Mouse (Mus musculus) thymus, adult 2 months (tissue): ENCODE results near the gene Limd2. TPM values are rescaled to one million over a fixed set of nuclear protein-coding genes. Genes with fewer than 3 reads are reported as not detected.
A peak's percentile ranks its signal among the peaks of the same experiment; 100 is the strongest.

Experiments
- DNase-seq: peaks from one replicate; pipeline ENCODE4 v3.0.0; 2021
- H3K27ac ChIP-seq: fragments of 200-500 bp; 2 replicates; pipeline ENCODE4 v1.5.1; 2012; ENCODE audit warnings: low read length, control low read depth; ENCODE audit not compliant: control insufficient read depth, insufficient read depth
- H3K27me3 ChIP-seq: fragments of 200-500 bp; 2 replicates; pipeline ENCODE4 v1.6.1; 2012; ENCODE audit warnings: mild to moderate bottlenecking, low read length, moderate library complexity, mixed read lengths; ENCODE audit not compliant: control insufficient read depth, insufficient read depth
- H3K36me3 ChIP-seq: fragments of 200-500 bp; 2 replicates; pipeline ENCODE4 v1.6.1; 2012; ENCODE audit warnings: mild to moderate bottlenecking, low read length, moderate library complexity; ENCODE audit not compliant: control insufficient read depth, insufficient read depth
- H3K4me1 ChIP-seq: fragments of 200-500 bp; replicated peaks from 2 replicates; pipeline ENCODE4 v1.6.1; 2012; ENCODE audit warnings: low read length; ENCODE audit not compliant: control insufficient read depth, insufficient read depth
- H3K4me3 ChIP-seq: fragments of 200-500 bp; 2 replicates; pipeline ENCODE4 v1.5.1; 2012; ENCODE audit warnings: mild to moderate bottlenecking, low read length, control low read depth, moderate library complexity; ENCODE audit not compliant: control insufficient read depth, insufficient read depth
- CTCF ChIP-seq: fragments of 200-500 bp; IDR thresholded peaks from 2 replicates; pipeline ENCODE4 v1.5.1; 2012; ENCODE audit warnings: mild to moderate bottlenecking, control low read depth, low read length, moderate library complexity, borderline replicate concordance; ENCODE audit not compliant: control insufficient read depth, poor library complexity, insufficient read depth; ENCODE audit errors: extremely low read depth
- POLR2A ChIP-seq: fragments of 200-500 bp; IDR thresholded peaks from 2 replicates; pipeline ENCODE4 v1.6.1; 2012; ENCODE audit warnings: mild to moderate bottlenecking, low read length, control low read depth, moderate library complexity; ENCODE audit not compliant: control insufficient read depth, poor library complexity, insufficient read depth; ENCODE audit errors: extremely low read depth
- WGBS: fragments of 180-500 bp; shearing (Covaris S2); methylation state at CpG from one replicate; pipeline ENCODE4 v1.1.7; 2018; 5-methylcytosine and 5-hydroxymethylcytosine counted together
- polyA plus RNA-seq: library from polyadenylated mRNA; depleted of rRNA; stranded (reverse); fragments of >200 nt; gene quantifications from 2 replicates; pipeline ENCODE4 v1.2.3, GENCODE M21; 2012

Limd2 gene
- polyA plus RNA-seq, 1 experiment: 594 TPM

DNA sequence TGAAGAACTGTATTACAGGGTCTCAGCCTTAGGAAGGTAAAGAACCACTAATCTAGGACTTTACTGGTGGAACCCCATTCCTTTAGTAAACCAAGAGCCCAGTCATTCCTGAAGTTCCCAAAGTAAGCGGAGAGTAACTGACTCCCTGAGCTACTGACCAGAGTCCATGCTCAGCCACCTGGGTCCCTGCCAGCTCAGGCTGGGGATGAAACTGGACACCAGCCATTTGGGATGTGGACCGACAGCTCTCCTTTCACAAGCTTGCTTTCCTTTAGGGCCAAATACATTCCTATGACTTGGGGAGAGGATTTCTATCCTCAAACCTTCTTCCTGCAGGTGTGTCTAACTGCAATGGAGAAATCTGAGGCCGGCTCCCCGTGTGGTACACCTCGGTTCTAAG is 13.7 kb upstream of the Limd2 start:
- Histone ChIP-seq H3K27me3 (no peaks in the 10 kb centered on the region), H3K4me3 (no peak overlapping the region), H3K36me3 (no peaks in the 10 kb centered on the region), H3K27ac (no peak overlapping the region), H3K4me1 (peaks cover 3% of the 10 kb centered on the region)
- WGBS: 93% methylated on average over 5 of the region's 5 CpGs
- TF ChIP-seq POLR2A (no peak), CTCF (no peak)
- no peak for DNase-seq

DNA sequence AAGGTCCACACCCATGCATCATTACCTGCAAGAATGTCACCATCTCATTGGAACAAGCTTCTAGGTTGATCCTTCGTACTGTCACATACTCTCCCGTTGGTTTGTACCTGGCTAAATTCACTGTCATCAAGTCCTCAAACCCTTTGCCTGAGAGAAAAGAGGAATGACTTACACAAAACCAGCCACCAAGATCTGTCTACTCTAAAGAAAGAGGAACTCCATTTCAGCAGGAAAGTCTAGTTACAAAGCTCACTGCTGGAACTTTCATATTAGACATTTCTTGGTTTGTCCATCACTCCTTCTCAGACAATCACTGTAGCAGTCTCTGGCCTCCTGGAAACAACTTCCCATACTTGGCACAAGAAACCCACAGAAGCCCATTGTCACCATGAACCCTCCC is 12.6 kb upstream of the Limd2 start:
- no peak for DNase-seq
- H3K27me3 ChIP-seq: no peaks in the 10 kb centered on the region
- peaks cover 5% of the 10 kb centered on the region for H3K4me1 ChIP-seq
- no peak overlapping the region for H3K27ac ChIP-seq
- no peak overlapping the region for H3K4me3 ChIP-seq
- WGBS: 82% methylated on average over 2 of the region's 2 CpGs
- H3K36me3 ChIP-seq: no peaks in the 10 kb centered on the region
- no peak for TF ChIP-seq CTCF
- no peak for TF ChIP-seq POLR2A

DNA sequence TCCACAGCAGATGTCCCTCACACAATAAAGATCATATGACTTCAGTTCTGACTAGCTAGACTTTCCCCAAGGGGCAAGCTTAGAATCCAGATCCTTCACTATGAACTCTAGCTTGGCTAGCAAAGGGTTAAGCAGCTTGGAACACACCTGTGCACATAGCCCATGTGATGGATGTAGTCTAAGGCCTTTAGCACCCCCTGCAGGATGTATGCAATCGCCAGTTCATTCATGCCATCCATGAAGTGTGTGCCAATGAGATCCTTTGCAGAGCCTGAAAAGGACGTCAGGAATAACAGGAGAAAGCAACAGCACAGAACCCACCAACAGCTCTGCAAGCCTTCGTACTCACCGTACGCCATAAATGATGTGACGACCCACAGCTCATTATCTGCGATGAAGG is 10.1 kb upstream of the Limd2 start:
- DNase-seq: peak; percentile 82
- Histone ChIP-seq H3K4me1 (peaks cover 20% of the 10 kb centered on the region), H3K4me3 (no peak overlapping the region), H3K36me3 (no peaks in the 10 kb centered on the region), H3K27ac (no peak overlapping the region), H3K27me3 (no peaks in the 10 kb centered on the region)
- TF ChIP-seq CTCF: no peak
- 85% methylated on average over 7 of the region's 7 CpGs for WGBS

DNA sequence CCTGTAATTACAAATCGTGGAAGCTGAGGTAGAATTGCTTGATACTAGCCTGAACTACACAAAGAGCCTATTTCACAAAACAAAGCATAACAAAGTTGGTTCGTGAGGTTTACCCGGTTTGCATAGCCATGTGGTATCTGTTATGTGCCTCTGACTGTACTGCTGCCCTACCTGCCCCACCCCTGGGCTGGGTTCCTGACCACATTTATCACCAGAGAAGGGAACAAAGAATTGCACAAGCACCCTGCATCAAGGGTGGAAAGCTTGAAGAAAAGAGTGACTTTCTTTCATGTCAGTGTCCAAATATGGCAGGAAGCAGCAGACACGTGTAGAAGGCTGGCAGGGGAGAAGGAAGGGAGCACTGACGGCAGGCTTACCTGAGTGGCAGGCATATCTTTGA is 6.8 kb upstream of the Limd2 start:
- Histone ChIP-seq H3K4me1 (peaks cover 31% of the 10 kb centered on the region), H3K36me3 (no peaks in the 10 kb centered on the region), H3K27me3 (no peaks in the 10 kb centered on the region), H3K4me3 (no peak overlapping the region), H3K27ac (peak overlapping the region; percentile 92)
- DNase-seq: peak; percentile 72
- TF ChIP-seq POLR2A (no peak), CTCF (no peak)
- WGBS: 10% methylated on average over 5 of the region's 5 CpGs

DNA sequence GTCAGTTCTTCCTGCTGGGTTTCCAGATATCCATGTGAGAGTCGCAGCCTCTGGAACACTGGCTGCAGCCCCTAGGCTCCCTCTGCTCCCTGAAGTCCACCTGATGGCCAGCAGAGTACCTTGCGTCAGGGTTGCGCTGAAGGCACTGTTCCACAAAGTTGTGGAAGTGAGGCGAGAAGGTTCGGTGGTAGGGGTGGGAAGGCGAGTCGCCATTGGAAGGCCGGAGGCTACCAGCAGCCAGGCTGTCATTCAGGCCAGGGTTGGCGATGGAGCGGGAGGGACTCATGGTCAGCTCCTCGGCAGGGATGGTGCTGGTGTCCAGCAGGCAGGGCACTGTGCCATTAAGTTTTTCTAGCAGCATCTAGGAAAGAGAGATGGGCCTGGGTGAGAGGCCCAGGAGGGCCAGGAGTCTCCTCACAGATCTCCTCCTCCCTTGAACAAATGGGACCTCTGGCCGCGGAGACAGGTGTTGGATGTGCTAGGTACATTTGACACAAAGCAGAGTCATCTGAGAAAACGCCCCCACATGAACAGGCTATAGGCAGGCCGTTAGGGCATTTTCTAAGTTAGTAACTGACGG is 4.0 kb upstream of the Limd2 start:
- no peak overlapping the region for H3K27ac ChIP-seq
- no peak for DNase-seq
- H3K36me3 ChIP-seq: no peaks in the 10 kb centered on the region
- TF ChIP-seq CTCF (no peak), POLR2A (no peak)
- peaks cover 46% of the 10 kb centered on the region for H3K4me1 ChIP-seq
- no peak overlapping the region for H3K4me3 ChIP-seq
- WGBS: 95% methylated on average over 16 of the region's 16 CpGs
- H3K27me3 ChIP-seq: no peaks in the 10 kb centered on the region

DNA sequence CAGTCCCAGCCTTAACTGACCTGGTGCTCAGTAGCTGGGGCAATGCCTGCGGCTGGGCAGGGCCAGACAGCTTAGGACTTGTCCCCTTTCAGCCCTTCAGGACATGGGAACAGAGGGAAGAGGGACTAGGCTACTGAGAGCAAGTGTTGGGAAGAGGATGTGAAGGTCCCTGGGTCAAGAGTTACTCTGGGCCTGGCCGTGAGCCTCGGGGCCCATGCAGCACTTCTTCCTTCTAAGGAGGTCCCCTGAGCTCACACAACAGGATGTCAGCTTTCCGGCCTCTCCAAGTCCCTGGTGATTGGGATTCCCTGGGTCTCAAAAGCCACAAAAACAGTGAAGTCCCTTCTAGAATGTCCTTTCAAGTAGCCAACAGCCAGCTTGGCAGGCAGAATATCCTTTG is 2.9 kb upstream of the Limd2 start:
- TF ChIP-seq CTCF: no peak
- TF ChIP-seq POLR2A: no peak
- peaks cover 5% of the 10 kb centered on the region for H3K36me3 ChIP-seq
- WGBS: 97% methylated on average over 4 of the region's 4 CpGs

DNA sequence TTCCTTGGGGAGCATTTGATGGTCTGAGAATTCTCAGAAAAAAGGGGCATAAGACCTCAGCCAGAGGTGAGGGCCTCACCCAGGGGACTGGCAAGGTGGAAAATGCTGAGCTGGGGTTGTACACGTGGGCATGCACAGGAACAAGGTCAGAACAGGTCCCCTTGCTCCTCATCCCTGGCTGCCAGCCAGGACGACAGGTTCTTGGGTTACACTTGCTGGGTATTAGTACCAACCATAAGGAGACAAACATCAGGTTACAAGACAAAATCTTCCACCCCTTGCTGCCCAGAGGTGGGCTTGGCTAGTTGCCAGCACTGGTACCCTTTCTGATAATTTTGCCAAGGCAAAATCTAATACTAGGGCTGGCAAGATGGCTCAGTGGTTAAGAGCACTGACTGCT is 1.6 kb upstream of the Limd2 start:
- Histone ChIP-seq H3K36me3 (peaks cover 16% of the 10 kb centered on the region), H3K27me3 (no peaks in the 10 kb centered on the region), H3K4me1 (peaks cover 47% of the 10 kb centered on the region), H3K4me3 (no peak overlapping the region), H3K27ac (peak overlapping the region; percentile 98; the same call in 1 of the 2 replicates)
- TF ChIP-seq POLR2A (no peak), CTCF (no peak)
- WGBS: 82% methylated on average over 2 of the region's 2 CpGs
- DNase-seq: no peak

More for the DNA sequence above, 2.9 kb upstream of the Limd2 start:
- Histone ChIP-seq H3K4me1 (peaks cover 46% of the 10 kb centered on the region), H3K27ac (no peak overlapping the region), H3K4me3 (no peak overlapping the region), H3K27me3 (no peaks in the 10 kb centered on the region)
- DNase-seq: no peak
